Mouse (Mus musculus): ENCODE data around the gene Ifngr2.

The Ifngr2 gene

DNA sequence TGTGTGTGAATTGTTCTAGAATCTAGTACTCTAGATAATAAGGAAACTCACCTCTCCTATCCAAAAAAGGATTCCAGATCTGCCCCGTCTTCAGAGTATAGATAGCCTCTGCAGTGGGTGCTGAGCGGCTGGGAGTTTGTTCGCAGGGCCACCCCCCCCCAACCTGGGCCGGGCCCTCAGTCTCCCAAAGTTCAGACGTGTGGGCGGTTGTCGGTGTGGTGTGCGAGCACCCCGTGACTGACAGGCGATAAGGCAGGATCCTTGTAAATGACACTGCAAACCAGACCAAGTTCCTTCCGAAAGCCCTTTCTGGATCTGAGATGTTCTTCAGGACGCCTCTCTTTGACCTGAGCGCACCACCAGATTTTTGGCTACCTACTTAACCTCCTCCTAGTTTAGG is 12.4 kb upstream of the Ifngr2 start:
- in situ Hi-C loops (cut with MboI; ENCODE audit: unreplicated experiment in 2 of 2): no loop called here

DNA sequence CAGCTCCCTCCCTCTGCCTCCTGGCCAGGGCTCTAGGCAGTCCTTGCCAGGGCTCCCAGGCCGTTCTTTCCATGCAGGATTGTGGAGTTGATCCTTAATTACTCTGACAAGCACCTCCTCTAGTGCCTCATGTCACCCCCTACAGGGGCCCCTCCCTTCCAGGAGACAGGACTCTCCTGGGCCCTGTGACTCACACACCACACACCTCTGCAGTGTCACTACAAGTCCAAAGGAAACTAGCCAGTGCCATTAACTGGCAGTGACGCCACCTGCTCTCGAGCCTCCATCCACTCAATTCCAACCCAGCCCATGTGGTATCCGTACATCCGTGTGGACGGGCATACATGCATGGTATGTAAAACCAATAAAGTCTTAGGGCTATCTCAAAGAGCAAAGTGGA is 12.0 kb upstream of the Ifngr2 start:
- in situ Hi-C loops (cut with MboI; ENCODE audit: unreplicated experiment in 2 of 2): no loop called here

DNA sequence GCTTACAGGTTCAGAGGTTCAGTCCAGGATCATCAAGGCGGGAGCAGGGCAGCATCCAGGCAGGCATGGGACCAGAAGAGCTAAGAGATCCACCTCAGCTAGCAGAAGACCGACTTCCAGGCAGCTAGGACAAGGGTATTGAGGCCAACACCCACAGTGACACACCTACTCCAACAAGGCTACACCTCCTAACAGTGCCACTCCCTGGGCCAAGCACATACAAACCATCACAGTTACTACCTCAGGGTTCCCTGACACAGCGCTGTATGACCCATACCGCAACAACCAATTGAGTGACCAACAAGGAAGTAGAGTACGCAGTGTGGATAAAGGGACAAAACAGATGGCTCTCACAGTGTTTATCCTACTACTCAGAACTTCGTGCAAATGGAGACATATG is 10.5 kb upstream of the Ifngr2 start:
- in situ Hi-C loops (cut with MboI; ENCODE audit: unreplicated experiment in 2 of 2): no loop called here

DNA sequence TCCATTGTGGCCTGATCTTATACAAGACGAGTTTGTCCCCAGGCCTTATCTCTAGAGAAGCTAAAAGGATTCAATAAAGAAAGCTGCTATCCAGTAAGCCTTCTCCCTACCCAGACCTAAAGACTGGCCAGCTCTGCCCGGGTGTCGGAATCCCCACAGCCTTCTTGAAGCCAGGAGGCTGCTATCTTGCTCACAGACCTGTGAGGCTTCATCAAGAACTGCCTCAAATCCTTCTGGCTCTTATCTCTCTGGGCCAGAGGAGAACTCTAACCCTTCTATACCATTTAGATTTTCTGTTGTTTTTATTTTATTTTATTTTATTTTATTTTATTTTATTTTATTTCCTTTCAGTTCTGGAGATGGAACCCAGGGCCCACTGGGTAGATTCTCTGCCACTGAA is 9.8 kb upstream of the Ifngr2 start:
- in situ Hi-C loops (cut with MboI; ENCODE audit: unreplicated experiment in 2 of 2): no loop called here

DNA sequence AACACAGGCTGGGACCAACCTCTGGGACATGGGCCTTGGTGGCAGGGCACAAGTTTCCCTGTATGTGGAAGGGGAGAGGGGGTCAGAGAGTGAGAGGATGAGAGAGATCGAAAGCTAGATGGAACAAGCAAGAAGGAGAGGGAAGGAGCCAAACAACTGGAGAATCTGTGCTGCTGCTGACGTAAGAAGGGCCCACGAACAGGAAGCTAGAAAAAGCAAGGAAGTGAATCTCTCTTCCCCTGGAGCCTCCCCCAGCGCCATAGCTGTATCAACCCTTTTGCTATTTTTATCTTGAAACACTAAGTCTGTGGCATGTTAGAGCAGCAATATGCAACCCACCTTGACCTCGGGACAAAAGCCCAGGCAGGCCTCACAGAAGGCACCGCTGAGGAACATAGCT is 8.8 kb upstream of the Ifngr2 start:
- in situ Hi-C loops (cut with MboI; ENCODE audit: unreplicated experiment in 2 of 2): no loop called here

DNA sequence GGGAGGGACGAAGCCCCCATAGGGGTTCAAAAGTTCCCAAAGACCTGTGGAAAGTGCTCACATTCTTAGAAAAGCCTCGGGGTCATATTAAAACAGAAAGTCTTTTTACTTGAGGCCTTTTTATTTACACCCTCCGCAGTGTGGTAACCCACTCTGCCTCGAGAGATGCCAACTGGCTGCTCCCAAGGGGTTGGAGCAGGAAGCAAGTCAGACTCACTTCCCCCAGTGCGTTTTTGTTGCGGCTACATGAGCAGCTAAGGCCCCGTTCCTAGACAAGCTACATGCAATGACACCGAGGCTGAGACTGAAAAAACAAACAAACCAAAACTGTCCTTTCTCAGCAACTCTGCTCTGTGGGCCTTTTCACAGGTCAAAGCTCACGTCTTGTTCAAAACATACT is 8.4 kb upstream of the Ifngr2 start:
- in situ Hi-C loops (cut with MboI; ENCODE audit: unreplicated experiment in 2 of 2): no loop called here

DNA sequence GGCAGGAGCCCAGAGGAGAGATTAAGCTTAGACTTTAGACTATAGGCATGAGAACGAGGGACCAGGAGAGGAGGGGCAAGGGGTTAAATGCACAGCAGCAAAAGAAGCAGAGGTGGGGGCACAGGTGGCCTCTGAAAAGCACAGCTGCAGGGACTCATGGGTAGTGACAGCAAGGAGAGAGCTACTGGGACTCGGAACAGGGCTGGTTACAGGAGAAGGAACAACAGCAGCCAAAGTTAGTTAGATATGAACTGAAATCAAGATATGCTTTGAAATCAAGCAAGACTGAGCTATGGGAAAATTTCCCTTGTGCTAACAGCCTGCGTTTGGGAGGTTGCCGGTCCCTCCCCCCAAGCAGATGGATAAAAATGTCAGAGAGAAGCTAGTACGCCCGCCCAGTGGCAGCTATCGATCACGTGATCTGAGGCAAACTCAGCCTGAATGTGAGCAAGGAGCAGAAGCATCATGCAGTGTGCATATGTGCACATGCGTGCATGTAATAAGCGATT is 5.2 kb upstream of the Ifngr2 start:
- in situ Hi-C loops (cut with MboI; ENCODE audit: unreplicated experiment in 2 of 2): no loop called here

DNA sequence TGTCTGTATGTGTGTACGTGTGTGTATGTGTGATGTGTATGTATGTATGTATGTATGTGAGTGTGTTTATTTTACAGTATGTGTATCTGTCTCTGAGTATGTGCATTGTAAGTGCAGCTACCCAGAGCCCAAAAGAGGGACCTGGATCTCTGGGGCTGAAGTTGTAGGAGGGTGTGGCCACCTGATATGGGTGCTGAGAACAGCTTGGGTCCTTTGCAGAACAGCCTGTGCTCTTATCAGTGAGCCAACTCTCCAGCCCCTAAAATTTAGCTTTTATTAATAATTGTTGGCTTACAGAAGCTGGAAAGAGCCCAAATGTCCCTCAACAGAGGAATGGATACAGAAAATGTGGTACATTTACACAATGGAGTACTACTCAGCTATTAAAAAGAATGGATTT is 3.3 kb upstream of the Ifngr2 start:
- in situ Hi-C loops (cut with MboI; ENCODE audit: unreplicated experiment in 2 of 2): no loop called here

DNA sequence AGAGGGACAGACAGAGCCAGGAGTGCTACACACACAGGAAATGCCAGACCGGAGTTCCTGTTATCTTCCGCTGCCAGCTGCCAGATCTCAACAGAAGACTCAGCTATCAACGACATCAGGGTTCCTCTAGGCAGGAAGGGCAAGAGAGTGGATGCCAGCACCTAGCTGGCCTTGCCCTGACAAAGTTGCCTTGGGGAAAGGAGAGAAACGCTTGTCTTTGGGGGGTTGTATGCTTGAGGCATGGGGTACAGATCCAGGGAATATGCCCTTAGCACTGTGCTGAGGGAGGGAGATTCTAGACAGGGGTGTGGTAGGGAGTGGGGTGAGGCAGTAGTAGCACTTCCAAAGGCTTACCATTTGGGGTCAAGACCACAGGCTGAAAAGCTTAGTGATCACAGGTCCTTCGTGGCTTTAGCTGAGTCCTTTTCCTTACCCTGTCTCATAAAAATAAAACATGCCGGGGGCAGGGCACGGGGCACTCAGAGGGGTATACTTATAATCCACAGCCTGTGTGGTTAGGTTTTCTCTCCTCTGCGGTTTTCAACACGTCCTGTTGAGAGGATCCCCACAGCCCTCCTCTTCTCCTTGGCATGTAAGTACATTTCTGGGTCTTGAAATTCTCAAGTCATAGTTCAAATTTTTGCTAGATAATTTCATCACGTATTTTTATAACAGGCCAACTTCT is 1.1 kb upstream of the Ifngr2 start:
- in situ Hi-C loops (cut with MboI; ENCODE audit: unreplicated experiment in 2 of 2): loop anchor here (5.0 kb wide), 1 partner anchor 33 kb away; no protein-coding TSS in a partner anchor

DNA sequence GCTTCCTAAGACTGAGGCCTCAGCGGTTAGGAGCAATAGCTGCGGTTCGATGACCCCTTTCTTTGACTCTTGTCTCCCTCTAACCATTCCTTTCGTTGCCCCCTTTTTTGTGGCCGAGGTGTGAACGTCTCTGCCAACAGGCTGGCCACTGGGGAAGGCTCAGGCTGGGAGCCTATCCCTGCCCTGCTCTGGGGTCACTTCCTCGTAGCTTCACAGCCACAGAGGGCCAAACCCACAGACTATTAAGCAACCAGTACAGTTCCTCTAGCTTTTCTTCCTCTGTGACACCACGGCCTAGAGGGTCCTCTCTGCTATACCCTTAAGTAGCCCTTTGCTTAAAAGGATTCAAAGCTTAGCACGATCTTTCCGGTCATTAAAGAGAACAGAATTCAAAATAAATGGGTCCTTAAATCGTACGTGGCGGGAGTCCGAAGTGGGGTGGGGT is 459 bp upstream of the Ifngr2 start:
- in situ Hi-C loops (cut with MboI; ENCODE audit: unreplicated experiment in 2 of 2): loop anchor here (5.0 kb wide), 1 partner anchor 34 kb away; no protein-coding TSS in a partner anchor

DNA sequence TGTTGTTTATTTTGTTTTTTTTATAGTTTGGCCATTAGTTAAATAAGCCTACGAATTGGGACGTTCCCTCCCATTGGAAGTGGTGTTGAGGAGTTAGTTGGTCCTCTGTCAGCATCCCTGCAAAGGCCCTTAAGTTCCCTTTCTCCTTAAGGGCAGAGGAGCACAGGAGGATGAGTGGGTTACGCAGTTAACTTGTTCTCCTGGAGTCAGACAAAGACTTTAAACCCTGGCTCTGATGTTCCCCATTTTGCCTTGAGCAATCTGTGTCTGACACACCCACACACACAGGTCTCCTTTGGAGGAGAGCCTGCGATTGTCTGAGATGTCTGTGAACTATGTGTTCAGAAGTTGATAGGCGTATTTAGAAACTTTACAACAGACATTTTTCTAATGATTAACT is 1.1 kb downstream of the Ifngr2 start:
- in situ Hi-C loops (cut with MboI; ENCODE audit: unreplicated experiment in 2 of 2): loop anchor here (5.0 kb wide), 1 partner anchor 36 kb away; no protein-coding TSS in a partner anchor

DNA sequence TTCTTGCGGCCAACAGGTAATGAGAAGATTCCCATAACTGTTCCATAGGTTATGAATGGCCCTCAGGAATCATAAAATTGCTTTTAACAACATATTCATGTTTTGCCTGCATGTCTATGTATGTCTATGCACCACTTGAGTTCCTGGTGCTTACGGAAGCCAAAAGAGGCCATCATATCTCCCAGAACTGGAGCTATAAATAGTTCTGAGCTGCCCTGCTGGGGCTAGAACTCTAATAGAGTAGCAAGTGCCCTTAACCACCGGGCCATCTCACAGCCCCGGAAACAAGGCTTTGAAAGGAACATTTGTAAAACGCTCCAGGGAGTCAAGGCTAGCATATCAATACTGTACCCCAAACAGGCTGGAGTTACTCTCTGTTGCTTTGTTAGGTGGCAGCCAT is 1.7 kb downstream of the Ifngr2 start:
- in situ Hi-C loops (cut with MboI; ENCODE audit: unreplicated experiment in 2 of 2): loop anchor here (5.0 kb wide), 1 partner anchor 36 kb away; no protein-coding TSS in a partner anchor

DNA sequence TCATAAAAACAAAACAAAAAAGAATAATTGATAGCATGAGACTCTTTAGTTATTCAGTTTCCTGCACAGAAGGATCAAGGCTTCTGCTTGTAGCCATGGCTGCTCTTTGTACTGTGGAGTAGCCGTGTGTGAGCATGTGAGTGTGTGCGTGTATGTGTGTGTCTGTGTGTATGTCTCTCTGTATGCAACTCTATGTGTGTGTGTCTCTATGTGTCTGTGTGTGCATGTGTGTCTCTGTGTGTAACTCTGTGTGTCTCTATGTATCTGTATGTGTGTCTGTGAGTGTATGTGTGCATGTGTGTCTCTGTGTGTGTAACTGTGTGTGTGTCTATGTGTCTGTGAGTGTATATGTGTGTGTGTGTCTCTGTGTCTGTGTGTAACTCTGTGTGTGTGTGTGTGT is 2.1 kb downstream of the Ifngr2 start:
- in situ Hi-C loops (cut with MboI; ENCODE audit: unreplicated experiment in 2 of 2): loop anchor here (5.0 kb wide), 1 partner anchor 37 kb away; no protein-coding TSS in a partner anchor

DNA sequence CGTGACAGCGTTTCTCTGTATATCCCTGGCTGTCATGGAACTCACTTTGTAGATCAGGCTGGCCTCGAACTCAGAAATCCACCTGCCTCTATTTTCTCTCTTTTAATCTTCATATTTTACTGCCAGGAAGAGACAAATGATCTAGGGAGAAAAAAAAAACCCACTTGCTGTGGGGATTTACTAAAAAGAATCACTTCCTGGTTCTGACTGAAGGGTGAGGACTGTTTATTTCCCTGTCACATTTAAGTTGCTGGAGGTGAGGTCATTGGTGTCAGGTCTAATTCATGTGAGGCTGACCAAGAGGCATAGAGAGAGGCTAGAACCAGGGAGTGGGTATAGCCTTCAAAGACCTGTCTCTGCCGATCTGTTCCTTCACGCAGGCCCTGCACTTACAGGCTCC is 2.7 kb downstream of the Ifngr2 start:
- in situ Hi-C loops (cut with MboI; ENCODE audit: unreplicated experiment in 2 of 2): loop anchor here (5.0 kb wide), 1 partner anchor 37 kb away; no protein-coding TSS in a partner anchor

DNA sequence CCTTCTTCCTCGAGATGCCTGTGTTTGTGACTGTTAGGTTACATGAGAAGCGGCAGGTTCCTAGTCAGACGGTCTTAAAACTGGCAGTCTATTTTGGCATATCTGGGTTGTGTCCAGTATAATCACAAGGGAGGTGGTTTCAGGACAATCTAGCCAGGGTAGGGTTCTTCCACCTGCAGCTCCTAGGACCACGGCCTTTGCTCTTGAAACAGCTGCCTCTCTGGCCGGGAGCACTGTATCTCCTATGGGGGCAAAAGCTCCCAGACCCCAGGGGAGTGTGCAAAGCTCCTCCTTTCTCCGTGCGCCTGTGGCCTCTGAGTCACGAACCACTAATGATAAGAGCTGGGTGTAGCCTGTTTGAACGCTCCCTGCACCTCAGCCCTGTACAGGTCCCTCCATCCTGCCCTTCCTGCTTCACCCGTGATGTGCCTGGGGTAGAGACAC is 4.2 kb downstream of the Ifngr2 start:
- in situ Hi-C loops (cut with MboI; ENCODE audit: unreplicated experiment in 2 of 2): no loop called here

DNA sequence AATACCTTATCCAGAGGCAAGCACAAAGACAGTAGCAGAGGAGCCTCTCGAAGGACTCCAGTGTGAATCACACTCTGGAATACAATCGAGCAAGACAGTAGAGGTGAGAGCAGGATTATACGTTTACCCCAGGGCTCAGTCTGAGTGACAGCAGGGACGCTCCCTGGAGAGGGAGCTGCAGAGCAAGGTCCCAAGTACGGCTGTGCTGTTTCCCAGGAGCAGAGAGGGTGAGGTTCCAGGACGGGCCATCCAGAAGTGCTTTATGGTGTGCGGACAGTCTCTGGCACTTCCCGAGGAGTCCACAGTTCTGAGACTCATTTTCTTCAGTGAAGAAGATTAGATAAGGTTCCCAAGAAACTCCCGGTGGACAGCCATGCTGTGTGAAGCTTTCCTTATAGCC is 5.2 kb downstream of the Ifngr2 start:
- in situ Hi-C loops (cut with MboI; ENCODE audit: unreplicated experiment in 2 of 2): no loop called here

DNA sequence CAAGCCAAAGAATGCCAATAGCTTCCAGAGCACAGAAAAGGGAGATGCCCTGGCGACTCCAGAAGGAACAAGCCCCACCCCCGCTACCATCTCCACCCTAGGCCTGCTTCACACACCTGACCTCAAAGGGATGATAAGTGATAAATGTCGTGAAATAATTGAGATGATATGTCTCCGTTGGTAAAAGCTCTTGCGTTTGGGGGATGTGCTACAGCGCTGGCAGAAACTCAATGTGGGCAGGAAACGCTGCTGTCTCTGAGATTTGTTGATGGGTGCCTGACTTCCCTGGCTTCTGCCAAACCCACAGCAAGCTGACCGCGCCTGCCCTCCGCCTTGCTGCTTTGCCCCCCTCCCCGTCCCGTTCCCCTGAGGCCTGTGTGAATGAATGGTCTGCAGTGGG is 6.8 kb downstream of the Ifngr2 start:
- in situ Hi-C loops (cut with MboI; ENCODE audit: unreplicated experiment in 2 of 2): no loop called here

DNA sequence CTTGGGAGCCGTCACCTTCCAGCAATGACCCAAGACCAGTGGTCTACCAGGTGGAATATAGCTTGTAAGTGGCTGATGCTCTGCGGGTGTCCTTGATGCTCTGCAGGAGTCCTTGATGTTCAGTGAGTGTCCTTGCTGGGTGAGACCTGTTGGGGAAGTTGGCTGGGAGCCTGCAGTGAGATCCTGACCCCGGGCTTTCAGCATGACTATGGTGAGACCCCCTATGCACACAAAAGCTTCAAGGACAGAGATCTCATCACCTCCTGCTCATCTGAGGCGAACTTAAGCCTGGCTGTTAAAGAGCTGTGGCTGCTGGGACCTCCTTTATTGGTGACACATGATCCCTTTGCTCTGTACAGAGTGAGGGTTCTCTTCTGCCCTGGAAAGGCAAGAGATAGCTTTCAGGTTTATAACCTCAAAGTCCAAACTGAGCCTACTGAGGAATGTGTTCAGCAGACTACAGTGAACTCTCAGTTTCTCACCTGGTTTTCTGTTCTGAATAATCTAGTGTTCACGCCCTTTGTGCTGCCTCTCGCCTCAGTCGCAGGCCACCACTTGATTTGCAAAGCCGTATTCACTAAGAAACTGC is 8.2 kb downstream of the Ifngr2 start:
- in situ Hi-C loops (cut with MboI; ENCODE audit: unreplicated experiment in 2 of 2): no loop called here

DNA sequence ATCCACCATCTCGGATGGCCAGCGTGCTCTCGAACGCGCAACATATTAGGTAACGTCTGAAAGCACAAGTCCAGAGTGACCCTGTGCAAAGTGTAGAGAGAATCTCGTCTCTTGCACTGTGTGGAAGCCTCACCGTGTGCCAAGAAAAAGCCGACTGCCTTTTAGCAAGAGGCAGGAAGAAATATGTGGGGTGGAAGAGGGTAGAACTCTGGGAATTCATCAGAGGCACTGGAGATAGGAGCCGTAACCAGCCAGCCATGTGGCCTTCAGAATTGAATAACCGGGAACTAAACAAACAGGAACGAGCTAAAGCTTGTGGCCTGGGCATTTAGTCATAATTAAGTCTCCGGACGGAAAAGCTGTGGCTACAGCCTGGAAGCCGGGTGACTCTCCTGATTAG is 9.8 kb downstream of the Ifngr2 start:
- in situ Hi-C loops (cut with MboI; ENCODE audit: unreplicated experiment in 2 of 2): no loop called here

DNA sequence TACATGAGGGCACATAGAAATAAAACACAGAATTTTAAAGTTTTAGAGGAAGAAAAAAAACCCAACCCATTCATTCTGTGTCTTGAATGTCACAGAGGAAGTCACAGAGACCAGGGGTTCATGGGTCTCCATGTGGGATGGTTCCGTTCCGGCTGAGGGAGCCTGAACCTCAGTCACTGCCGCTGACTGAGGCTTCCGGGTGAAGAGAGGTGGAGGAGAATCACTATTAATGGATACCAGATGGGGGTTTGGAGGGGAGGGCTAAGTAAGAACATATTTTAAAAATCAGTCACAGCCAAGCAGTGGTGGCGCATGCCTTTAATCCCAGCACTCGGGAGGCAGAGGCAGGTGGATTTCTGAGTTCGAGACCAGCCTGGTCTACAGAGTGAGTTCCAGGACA is 10.3 kb downstream of the Ifngr2 start:
- in situ Hi-C loops (cut with MboI; ENCODE audit: unreplicated experiment in 2 of 2): no loop called here

DNA sequence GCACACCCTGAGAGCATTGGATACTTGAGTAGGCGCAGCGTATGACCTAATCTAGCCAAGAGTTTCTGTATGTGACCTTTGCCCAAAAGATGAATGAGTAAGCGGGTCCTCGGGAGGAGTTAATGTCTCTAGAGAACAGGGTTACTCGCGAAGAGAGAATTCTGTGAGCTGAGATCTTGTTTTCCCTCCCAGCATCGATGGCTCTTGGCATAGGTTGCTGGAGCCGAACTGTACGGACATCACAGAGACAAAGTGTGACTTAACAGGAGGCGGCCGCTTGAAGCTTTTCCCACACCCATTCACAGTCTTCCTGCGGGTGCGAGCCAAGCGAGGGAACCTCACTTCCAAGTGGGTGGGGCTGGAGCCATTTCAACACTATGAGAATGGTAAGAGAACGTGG is 10.8 kb downstream of the Ifngr2 start:
- in situ Hi-C loops (cut with MboI; ENCODE audit: unreplicated experiment in 2 of 2): no loop called here

DNA sequence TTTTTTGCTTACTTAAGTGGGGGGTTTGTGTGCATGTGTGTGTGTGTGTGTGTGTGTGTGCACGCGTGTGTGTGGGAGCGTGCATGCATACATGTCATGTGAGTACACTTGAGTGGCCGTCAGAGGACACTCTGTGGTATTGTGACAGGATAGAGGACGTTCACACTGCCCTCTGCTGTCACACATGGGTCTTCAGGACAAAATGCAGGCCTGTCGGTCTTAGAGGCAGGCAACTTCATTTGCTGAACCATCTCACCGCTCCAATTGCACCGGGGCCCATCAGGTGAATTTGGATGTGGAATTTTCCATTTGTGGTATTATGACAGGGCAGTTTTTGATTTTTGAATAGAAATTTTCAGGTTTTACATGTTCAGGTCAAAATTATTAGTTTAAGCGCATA is 14.2 kb downstream of the Ifngr2 start:
- in situ Hi-C loops (cut with MboI; ENCODE audit: unreplicated experiment in 2 of 2): no loop called here
